Mouse (Mus musculus) CD4-positive, CD25-positive, alpha-beta regulatory T cell, adult 4 months (primary cell): Measurements from ENCODE around the gene Gne. TPM values are rescaled to one million over a fixed set of nuclear protein-coding genes. Genes with fewer than 3 reads are reported as not detected.
A peak's percentile ranks its signal among the peaks of the same experiment; 100 is the strongest.
"Not testable (repeated sequence)": the region's sequence is repeated elsewhere in the genome, so short reads cannot be mapped to it uniquely, and the experiment has no call there.

ENCODE experiments used
- ATAC-seq: one replicate; pipeline ENCODE4 v1.8.0; 2017
- polyA plus RNA-seq, 2 experiments: library from polyadenylated mRNA; unstranded; fragments of 100-300 nt; shearing (Covaris generic); gene quantifications; one replicate each; pipeline ENCODE4 v1.2.1; 2017

Gne gene
- polyA plus RNA-seq, 2 experiments from 2014 or later, result 20.5 to 20.9 TPM

DNA sequence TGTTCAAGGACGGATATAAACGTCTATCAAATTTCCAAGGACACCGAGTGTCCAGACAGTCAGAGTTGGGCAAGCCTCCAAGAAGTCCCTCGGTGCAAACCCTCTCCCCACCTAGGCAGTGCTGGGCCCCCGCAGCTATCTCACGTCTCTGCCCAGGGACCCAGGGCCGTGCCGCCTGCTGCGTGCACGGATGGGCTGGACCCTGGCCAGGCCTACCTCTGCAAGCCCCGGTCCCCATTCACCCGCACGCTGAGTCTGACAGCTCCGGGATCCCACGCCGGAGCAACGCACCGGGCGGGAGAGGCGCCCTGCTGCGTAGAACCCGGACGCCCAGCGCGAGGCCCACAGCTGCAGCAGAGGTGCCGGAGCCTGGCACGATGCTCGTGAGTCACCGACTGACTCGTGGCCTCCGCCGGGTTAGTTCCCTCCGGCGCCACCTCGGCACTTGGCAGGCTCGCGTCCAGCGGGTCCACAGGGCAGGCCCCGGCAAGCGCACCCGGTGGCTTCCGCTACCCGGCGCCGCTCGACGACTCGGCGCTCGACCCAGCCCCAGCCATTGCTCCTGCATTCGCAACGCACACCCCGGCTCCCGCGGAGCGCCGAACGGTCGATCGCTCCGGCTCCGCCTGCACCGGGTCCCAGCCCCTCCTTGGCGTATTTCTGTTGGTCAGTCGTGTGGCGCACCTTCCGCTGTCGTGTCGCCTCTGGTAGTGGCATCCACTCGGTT lies 11.7 kb downstream of the Gne start:
- ATAC-seq, result peak; percentile 95

GRCm38 (mm10) chr4:44071741-44072145 lies 12.2 kb downstream of the Gne start:
- peak; percentile 13 for ATAC-seq

DNA sequence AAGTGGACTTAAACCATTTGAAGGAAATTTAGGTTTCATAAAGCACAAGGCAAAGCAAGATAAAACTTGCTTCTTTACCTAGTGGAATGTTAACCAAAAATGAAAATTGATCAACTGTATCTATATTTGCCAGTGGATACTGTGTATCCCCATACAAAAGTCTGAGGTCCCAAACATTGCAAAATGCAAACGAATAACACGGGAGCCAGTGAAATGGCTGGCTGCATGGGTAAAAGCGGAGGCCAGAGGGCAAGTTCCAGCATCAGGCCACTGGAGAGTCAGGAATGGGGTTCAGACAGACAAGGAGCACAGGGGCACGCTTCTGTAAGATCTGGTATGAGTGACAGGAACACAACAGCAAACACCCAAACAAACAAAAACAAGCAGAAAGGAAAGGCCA lies 13.3 kb downstream of the Gne start:
- ATAC-seq, result no peak

- no peak for ATAC-seq
Observed at GRCm38 (mm10) chr4:44069411-44069810, 14.6 kb downstream of the Gne start.

DNA sequence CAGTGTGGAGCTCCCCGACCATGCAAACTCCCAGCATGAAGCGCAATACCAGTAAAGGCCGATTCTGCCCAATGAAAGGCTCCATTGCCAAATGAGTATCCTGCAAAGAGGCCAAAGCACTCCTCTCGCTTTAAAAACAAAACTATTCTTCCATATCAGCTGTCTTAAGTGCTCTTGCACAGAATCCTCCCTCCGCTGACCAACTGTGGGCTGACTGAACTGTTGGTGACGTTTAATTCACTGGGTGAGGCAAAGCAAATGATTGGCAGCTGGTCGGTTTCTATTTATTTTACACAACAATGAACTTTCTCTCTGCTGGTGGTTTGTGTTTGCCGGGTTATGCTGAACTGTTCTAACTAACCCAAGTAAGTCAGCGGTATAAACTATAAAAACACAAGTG lies 15.2 kb downstream of the Gne start:
- no peak for ATAC-seq

DNA sequence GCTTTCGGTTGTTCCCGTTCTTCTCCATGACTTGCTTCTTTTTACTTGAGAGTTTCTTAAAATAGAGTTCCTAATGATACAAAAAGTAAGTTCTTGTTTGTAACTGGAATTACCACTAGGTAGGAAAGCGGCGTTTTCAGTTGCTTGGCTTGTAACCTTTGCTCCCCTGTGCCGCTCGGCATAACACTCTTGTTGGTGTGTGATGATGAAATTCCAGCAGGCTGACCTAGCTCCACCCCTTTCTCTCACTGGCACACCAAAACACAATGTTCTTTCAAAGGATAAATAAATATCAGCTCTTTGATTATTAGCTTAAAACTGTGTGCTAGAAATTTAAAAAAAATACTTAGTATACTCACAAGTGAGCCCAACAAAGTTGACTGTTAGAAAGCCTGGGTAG lies 17.1 kb downstream of the Gne start:
- ATAC-seq, result no peak

GRCm38 (mm10) chr4:44065355-44066025 lies 18.5 kb downstream of the Gne start:
- ATAC-seq, result peak; percentile 97

GRCm38 (mm10) chr4:44062816-44063215 lies 21.2 kb downstream of the Gne start:
- no peak for ATAC-seq

DNA sequence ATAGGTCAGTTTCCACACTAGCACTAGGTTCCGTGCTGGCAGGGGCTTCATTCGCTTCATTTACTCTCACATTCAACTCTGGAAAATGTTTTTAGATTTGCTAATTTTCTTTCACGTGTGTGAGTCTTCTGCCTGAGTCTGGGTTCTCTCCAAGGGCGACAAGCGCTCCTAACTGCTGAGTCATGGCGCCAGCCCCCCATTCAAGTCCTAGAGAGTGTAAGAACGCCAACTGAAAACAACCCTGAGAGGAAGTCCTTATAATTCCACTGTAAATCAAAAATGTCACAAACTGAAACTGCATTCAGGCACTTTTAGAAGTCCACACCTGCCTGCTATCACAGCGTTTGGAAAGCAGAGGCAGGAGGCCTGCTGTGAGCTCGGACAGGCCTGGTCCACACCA lies 21.9 kb downstream of the Gne start:
- no peak for ATAC-seq

GRCm38 (mm10) chr4:44059674-44060073 lies 24.3 kb downstream of the Gne start:
- peak; percentile 97 for ATAC-seq

- no peak for ATAC-seq
Observed at GRCm38 (mm10) chr4:44049812-44050211, 34.2 kb downstream of the Gne start.

GRCm38 (mm10) chr4:44046066-44046465 lies 37.9 kb downstream of the Gne start:
- ATAC-seq, result peak; percentile 22

DNA sequence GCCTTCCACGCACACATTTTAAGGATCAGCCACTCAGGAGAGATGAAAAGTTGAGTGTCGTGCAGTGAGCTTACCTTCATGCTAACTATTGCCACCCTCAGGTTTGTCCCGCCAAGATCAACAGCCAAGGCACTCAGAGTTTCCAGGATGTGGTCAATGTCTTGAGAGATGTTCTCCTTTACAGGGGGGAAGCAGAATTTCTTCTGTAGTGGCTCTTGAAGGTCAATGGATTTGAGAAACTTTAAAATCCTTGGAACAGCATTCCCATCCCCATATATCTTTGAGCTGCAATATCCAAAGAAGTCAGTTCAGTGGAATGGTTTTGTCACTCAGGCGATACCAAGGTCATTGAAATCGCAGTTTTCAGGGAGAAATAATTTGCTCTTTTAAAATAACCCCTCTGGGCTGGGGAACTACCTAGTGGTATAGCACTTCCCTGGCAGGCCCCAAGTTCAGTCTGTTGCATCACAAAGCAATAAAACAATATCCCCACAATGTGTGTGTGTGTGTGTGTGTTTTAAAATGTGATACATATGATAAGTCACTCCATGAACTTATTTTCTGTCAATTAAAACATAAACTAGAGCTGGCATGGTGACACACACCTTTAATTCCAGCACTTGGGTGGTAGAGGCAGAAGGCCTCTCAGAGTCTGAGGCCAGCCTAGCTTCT lies 39.2 kb downstream of the Gne start:
- ATAC-seq, result peak; percentile 84

GRCm38 (mm10) chr4:44043182-44043581 lies 40.8 kb downstream of the Gne start:
- not testable (repeated sequence) for ATAC-seq

DNA sequence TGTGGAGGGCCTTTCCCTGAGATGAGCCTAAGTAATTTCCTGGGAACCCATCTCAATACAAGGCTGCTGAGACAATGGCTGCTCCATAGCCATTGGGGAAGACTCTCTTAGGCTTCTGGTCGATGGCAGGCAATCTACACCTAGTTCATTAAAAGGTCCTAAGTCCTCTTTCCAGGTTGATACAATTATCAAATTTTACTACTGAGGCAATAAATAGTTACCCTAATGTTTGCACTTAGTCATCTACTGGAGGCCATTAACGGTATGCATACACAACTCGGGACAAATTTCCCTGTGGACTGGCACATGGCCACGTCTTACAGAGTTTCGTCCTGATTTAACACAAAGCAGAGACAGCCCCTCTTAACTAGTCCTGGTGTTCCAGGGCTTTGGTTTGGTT lies 41.5 kb downstream of the Gne start:
- ATAC-seq, result no peak

DNA sequence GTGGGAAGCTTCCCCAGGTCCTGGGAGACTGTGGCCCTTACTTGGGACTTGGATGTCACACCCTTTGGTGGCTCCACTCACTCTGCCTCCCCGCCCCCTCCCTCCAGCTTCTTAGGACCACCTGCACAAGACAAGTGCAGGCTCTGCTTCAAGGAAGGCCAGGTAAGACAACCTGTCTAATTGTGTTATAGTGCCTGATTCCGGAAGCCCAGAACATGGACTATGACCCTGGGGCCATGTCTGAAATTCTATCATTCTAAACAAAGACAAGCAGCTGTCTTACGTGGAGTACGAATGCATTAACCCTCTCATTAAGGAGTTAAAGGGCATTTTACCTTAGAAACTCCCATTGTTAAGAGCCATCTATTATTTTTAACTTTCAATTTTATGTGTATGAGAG lies 43.2 kb downstream of the Gne start:
- ATAC-seq, result no peak

DNA sequence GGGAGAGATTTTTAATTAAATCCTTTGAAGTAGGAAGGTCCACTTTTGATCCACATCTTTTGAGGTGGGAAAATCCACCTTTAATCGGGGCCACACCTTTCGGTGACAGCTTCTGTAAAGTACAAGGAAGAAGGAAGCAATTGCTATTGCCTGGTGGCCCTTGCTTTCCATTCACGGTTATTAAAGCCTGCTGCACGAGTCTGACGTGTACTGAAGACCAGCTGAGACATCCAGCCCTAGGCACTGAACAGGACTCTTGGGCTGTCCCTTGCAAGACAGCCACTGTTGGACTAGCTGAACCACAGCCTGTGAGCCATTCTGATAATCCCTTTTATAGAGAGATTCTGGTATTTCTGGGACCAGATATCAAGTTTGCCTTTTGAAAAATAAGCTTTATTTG lies 47.5 kb downstream of the Gne start:
- no peak for ATAC-seq

GRCm38 (mm10) chr4:44031521-44031920 lies 52.5 kb downstream of the Gne start:
- no peak for ATAC-seq

- ATAC-seq, result no peak
Observed at GRCm38 (mm10) chr4:44029661-44030066, 54.3 kb downstream of the Gne start.

DNA sequence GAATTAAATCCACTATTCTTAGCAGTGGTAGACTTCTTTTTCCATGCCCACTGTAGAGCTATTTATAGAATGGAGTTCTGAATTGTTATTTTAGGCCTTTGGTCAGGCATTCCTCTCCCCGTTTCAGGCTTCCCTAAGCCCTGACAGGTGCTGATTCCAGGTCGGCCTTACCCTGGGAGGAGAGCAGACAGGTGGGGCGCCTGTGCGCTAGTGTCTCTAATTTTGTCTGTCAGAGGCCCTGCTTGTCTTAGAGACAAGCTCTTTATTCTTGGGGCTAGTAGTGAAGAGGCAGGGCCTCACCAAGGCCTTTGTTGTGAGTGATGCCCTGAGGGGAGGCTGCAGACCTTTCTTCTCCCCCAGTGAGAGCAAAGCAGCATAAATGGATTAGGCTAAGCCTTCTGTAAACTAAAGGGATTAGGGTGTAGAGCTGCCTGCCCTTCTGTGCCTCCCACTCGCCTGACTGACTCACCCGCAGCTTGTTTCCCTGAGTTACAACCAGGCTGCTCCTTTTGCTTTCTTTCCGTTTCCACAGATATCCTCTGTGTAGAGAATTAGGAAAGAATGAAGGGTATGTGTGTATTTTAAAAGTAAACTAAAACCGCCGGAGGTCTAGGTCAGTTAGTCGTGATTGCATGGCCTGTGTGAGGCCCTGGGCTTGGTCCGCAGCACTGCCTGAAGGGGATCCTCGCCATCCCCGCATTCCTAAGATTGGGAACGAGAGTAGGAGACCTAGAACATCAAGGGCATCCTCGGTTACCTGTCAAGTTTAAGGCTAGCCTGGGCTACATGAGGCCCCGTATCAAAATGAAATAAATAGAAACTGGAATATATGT lies 55.5 kb downstream of the Gne start:
- no peak for ATAC-seq

DNA sequence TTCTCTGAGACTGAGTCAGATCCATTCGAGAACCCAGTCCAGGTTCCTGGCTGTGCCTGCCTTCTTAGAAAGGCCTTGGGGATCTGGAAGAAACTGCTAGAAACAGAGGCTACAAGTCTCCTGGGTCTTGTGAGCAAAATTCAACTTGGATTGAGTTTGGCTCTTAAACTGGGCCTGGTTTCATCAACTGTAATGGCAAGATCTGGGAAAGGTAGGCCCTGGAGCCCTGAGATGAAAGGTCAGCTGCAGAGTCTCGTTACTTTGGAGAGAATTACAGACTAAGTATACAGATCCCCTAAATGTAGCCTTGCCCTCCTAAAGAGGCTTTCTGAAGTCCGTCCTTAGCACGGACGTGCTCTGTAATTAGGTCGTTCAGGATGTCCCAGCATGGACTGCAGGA lies 58.4 kb downstream of the Gne start:
- no peak for ATAC-seq

GRCm38 (mm10) chr4:44024241-44024640 lies 59.7 kb downstream of the Gne start:
- ATAC-seq, result no peak

DNA sequence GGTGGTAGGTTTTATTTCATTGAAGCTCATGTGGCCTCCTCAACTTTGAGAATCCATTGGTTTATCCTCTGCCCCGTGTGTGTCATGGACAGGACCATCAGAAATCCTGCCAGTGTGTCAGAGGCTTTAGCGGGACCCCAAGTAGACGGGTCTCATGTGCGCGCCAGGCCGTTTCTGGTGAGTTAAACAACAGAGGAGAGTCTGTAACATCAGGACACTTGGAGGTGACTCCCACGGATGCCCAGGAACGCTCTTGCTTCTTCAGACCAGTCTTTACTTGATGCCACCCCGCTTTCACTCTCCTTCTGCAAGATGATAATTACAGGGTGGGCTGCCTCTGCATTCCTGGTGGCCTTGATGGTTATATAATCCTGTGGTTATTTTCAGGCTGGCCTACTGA lies 60.3 kb downstream of the Gne start:
- ATAC-seq, result no peak
